ENCODE assay signal across 8 mouse cellular contexts in genomic region chr19:37206641-37207302, GRCm38 (mm10). TPM values are rescaled to one million over a fixed set of nuclear protein-coding genes. Genes with fewer than 3 reads are reported as not detected.
DNase-seq lines count a peak whose midpoint lies in the region; ATAC-seq and TF ChIP-seq lines count a peak whose summit lies in the region.

No protein-coding gene starts in this region.

- peaks cover 6% of the 10 kb centered on the region; the same call in 1 of the 2 replicates for H3K36me3 ChIP-seq in forebrain, embryonic 11.5 days (ENCODE audit: control insufficient read depth, insufficient read depth, low read length)
- peaks cover 9% of the 10 kb centered on the region for H3K36me3 ChIP-seq in heart, embryonic 16.5 days (ENCODE audit: control insufficient read depth, insufficient read depth)
- H3K36me3 ChIP-seq in neural tube, embryonic 15.5 days = peaks cover 9% of the 10 kb centered on the region

- no peak for TF ChIP-seq CTCF in lung, adult 2 months (IDR thresholded peaks at IDR 0.05; ENCODE audit: insufficient read depth, low read length)

- no peaks in the 10 kb centered on the region for H3K9me3 ChIP-seq in forebrain, embryonic 11.5 days (ENCODE audit: control insufficient read depth, low read length)
- H3K9me3 ChIP-seq in heart, embryonic 16.5 days (replicated peaks; ENCODE audit: control insufficient read depth, low read length) = no peaks in the 10 kb centered on the region
- H3K9me3 ChIP-seq in neural tube, embryonic 15.5 days (replicated peaks) = no peaks in the 10 kb centered on the region

- H3K4me3 ChIP-seq in forebrain, embryonic 11.5 days (ENCODE audit: low read depth, low read length) = peak overlapping the region; percentile 99
- H3K4me3 ChIP-seq in heart, embryonic 16.5 days (ENCODE audit: low read length) = peak overlapping the region; percentile 99
- peak overlapping the region; percentile 96 for H3K4me3 ChIP-seq in lung, adult 2 months (replicated peaks; ENCODE audit: extremely low read depth, low read depth, low read length)
- peak overlapping the region; percentile 100 for H3K4me3 ChIP-seq in neural tube, embryonic 15.5 days (replicated peaks)

- peak; percentile 65 for ATAC-seq in forebrain, embryonic 11.5 days (replicated peaks; ENCODE audit: low FRiP score)
- ATAC-seq in heart, embryonic 16.5 days (replicated peaks; ENCODE audit: extremely low read depth, insufficient read depth, low FRiP score) = peak; percentile 38
- ATAC-seq in neural tube, embryonic 15.5 days (ENCODE audit: low FRiP score) = peak; percentile 85

- H3K9ac ChIP-seq in forebrain, embryonic 11.5 days (ENCODE audit: low read length) = peak overlapping the region; percentile 99
- H3K9ac ChIP-seq in heart, embryonic 16.5 days (ENCODE audit: low read length) = peak overlapping the region; percentile 99
- peak overlapping the region; percentile 98 for H3K9ac ChIP-seq in neural tube, embryonic 15.5 days (replicated peaks)

- peaks cover 7% of the 10 kb centered on the region for H3K4me1 ChIP-seq in forebrain, embryonic 11.5 days (replicated peaks; ENCODE audit: control insufficient read depth, insufficient read depth, low read length)
- peaks cover 16% of the 10 kb centered on the region for H3K4me1 ChIP-seq in heart, embryonic 16.5 days (ENCODE audit: control insufficient read depth, insufficient read depth, low read length)
- peaks cover 7% of the 10 kb centered on the region; the same call in 1 of the 2 replicates for H3K4me1 ChIP-seq in lung, adult 2 months (ENCODE audit: control insufficient read depth, insufficient read depth, low read length)
- peaks cover 22% of the 10 kb centered on the region for H3K4me1 ChIP-seq in neural tube, embryonic 15.5 days

- peak overlapping the region; percentile 93 for H3K4me2 ChIP-seq in forebrain, embryonic 11.5 days (ENCODE audit: low read depth, low read length, severe bottlenecking)
- H3K4me2 ChIP-seq in heart, embryonic 16.5 days (ENCODE audit: low read depth, low read length) = peak overlapping the region; percentile 88
- peak overlapping the region; percentile 87 for H3K4me2 ChIP-seq in neural tube, embryonic 15.5 days

- no peak for TF ChIP-seq POLR2A in lung, adult 2 months (IDR thresholded peaks at IDR 0.05; ENCODE audit: borderline replicate concordance, extremely low read depth, low read depth, low read length)

- WGBS in forebrain, embryonic 11.5 days = under 1% methylated on average over 47 of the region's 47 CpGs
- under 1% methylated on average over 47 of the region's 47 CpGs for WGBS in heart, embryonic 16.5 days
- WGBS in large intestine, adult 2 months = under 1% methylated on average over 47 of the region's 47 CpGs
- under 1% methylated on average over 47 of the region's 47 CpGs for WGBS in lung, adult 2 months
- under 1% methylated on average over 47 of the region's 47 CpGs for WGBS in neural tube, embryonic 15.5 days

- H3K27me3 ChIP-seq in forebrain, embryonic 11.5 days (ENCODE audit: control insufficient read depth, insufficient read depth, low read length) = 0 out of 2 replicates have a peak, but pooled peaks cover 3% of the 10 kb centered on the region
- H3K27me3 ChIP-seq in heart, embryonic 16.5 days (ENCODE audit: control insufficient read depth, insufficient read depth, low read length) = no peaks in the 10 kb centered on the region
- no peaks in the 10 kb centered on the region for H3K27me3 ChIP-seq in neural tube, embryonic 15.5 days (replicated peaks)

- H3K27ac ChIP-seq in forebrain, embryonic 11.5 days (ENCODE audit: low read depth, low read length) = peak overlapping the region; percentile 64; the same call in 1 of the 2 replicates
- H3K27ac ChIP-seq in heart, embryonic 16.5 days (ENCODE audit: low read length) = peak overlapping the region; percentile 94
- H3K27ac ChIP-seq in neural tube, embryonic 15.5 days (replicated peaks) = peak overlapping the region; percentile 84

- peak; percentile 40 for DNase-seq in ES-CJ7 (ENCODE audit: low read depth, low spot score)
- DNase-seq in adrenal gland, adult 8-10 months = peak; percentile 54
- DNase-seq in forebrain, embryonic 11.5 days (ENCODE audit: low spot score) = peak; percentile 73
- peak; percentile 37 for DNase-seq in large intestine, adult 2 months (ENCODE audit: low read depth, low spot score)
- peak; percentile 75 for DNase-seq in lung, adult 2 months
- peak; percentile 56 for DNase-seq in yolk sac, embryonic 10.5 days (ENCODE audit: low spot score)

RNA-seq across cellular contexts. Expression of gene March5, which starts 0.6 kb away (rescaled TPM):
- total RNA-seq in adrenal gland, adult 8-10 months (2022) = 100 to 1,000 TPM in 1 of 4 experiments, 10 to 100 TPM in 3; 78.1 to 100 (median 96.2) TPM
- 146 and 165 TPM in 2 replicates for polyA plus RNA-seq in forebrain, embryonic 11.5 days (2014; fragmentation: Nextera tagmentation; extraction: Ambion mirVana)
- polyA plus RNA-seq in heart, embryonic 16.5 days (2015; fragmentation: Nextera tagmentation; extraction: Ambion mirVana) = 77.0 and 80.2 TPM in 2 replicates
- polyA plus RNA-seq in large intestine, adult 2 months (2012; rRNA removed) = 20.1 and 27.4 TPM in 2 replicates
- 26.6 and 28.8 TPM in 2 replicates for polyA plus RNA-seq in lung, adult 2 months (2012; rRNA removed)
- polyA plus RNA-seq in neural tube, embryonic 15.5 days (2015; fragmentation: Nextera tagmentation; extraction: Ambion mirVana) = 98.7 and 104 TPM in 2 replicates

RNA-seq across cellular contexts. Expression of gene Cpeb3, which starts 1.6 kb away (rescaled TPM):
- 10 to 100 TPM; 20.4 to 29.9 (median 26.0) TPM for total RNA-seq in adrenal gland, adult 8-10 months (2022)
- 1.6 and 2.4 TPM in 2 replicates for polyA plus RNA-seq in forebrain, embryonic 11.5 days (2014; fragmentation: Nextera tagmentation; extraction: Ambion mirVana)
- 7.4 and 8.2 TPM in 2 replicates for polyA plus RNA-seq in heart, embryonic 16.5 days (2015; fragmentation: Nextera tagmentation; extraction: Ambion mirVana)
- 1.1 and 2.6 TPM in 2 replicates for polyA plus RNA-seq in large intestine, adult 2 months (2012; rRNA removed)
- polyA plus RNA-seq in lung, adult 2 months (2012; rRNA removed) = 6.8 and 11.5 TPM in 2 replicates
- 11.0 and 12.0 TPM in 2 replicates for polyA plus RNA-seq in neural tube, embryonic 15.5 days (2015; fragmentation: Nextera tagmentation; extraction: Ambion mirVana)

Comparison
In these comparisons a context has a peak if more than half of its experiments do, and no peak if none do; other contexts are left out.
1. Peak in every context shown above with its lines: DNase-seq, ATAC-seq, H3K4me3 ChIP-seq and H3K27ac ChIP-seq.